Mouse (Mus musculus) embryonic fibroblast, embryonic 13.5 days (primary cell): Measurements from ENCODE around the gene Rbm33.

Experiments used
- CTCF ChIP-seq: IDR thresholded peaks from 2 replicates; pipeline ENCODE4 v1.5.1; 2011; ENCODE audit warnings: mild to moderate bottlenecking, control low read depth, low read length, moderate library complexity, borderline replicate concordance; ENCODE audit not compliant: insufficient read depth
- POLR2A ChIP-seq: IDR thresholded peaks from 2 replicates; pipeline ENCODE4 v1.6.1; 2011; ENCODE audit warnings: low read depth, mild to moderate bottlenecking, control low read depth, low read length, moderate library complexity

DNA sequence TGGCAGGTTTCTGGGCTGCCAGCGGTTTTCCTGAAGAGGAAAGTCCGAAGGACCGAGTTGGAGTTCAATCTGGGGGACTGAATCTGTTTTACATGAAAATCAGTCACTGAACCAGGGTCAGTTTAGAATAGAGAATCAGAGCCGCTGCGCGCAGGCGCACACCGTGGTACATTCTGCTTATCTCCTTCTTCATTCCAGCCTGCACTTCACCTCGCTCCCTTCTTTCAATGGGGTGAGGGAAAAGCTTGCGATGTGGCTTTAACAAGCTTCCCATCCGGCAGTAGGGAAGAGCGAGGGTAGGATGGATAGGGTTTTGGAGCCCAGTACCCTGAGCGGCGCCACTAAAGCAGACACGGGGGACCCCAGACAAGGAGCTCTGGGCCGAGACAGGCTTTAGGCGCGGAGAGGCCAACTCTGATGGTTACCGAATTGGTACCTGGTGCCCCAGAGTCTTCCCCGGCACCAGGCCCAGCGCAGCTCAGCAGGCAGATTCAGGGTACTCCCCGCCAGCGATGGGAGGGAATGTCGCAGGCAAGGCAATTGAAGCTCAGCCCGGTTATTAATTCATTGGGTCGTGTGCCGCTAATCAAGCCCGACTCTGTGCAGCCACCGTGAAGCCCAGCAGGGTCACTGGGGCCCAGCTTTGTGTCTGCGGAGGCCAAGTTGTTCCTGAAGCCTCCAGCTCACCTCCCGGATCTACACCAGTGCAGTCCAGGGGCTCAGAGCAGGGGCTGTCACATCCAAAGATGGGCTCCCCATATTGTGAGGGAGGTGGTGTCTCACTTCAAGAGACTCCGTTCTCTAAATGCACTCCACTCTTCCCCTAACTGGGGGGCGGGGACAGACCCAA is 146.0 kb downstream of the Rbm33 start:
- TF ChIP-seq CTCF: no peak
- no peak for TF ChIP-seq POLR2A
